Comparison of ENCODE assay signal across 17 mouse cellular contexts in genomic region chr1:88403378-88403777, GRCm38 (mm10). TPM values are rescaled to one million over a fixed set of nuclear protein-coding genes. Genes with fewer than 3 reads are reported as not detected.
"Had no signal": no experiment of that assay in that cellular context is flagged by ENCODE, and none has a peak within 500 bp of the region (broad histone marks: within the 10 kb centered on the region; RNA-seq: fewer than 3 reads in every experiment).

No protein-coding gene starts in this region.

- H3K36me3 ChIP-seq: intestine, embryonic 15.5 days; limb, embryonic 13.5 days; midbrain, embryonic 15.5 days; neural tube, embryonic 12.5 days had no signal

- H3K27me3 ChIP-seq: intestine, embryonic 15.5 days; midbrain, embryonic 15.5 days; neural tube, embryonic 12.5 days had no signal

- H3K4me1 ChIP-seq: midbrain, embryonic 15.5 days had no signal

- H3K4me3 ChIP-seq: intestine, embryonic 15.5 days; limb, embryonic 13.5 days; midbrain, embryonic 15.5 days; neural tube, embryonic 12.5 days had no signal

- H3K4me2 ChIP-seq: intestine, embryonic 15.5 days; limb, embryonic 13.5 days; midbrain, embryonic 11.5 days; midbrain, embryonic 15.5 days; neural tube, embryonic 12.5 days had no signal

- H3K9me3 ChIP-seq: intestine, embryonic 15.5 days; limb, embryonic 13.5 days; midbrain, embryonic 15.5 days; neural tube, embryonic 12.5 days had no signal

- H3K9ac ChIP-seq: intestine, embryonic 15.5 days; limb, embryonic 13.5 days; liver, embryonic 14.5 days; midbrain, embryonic 15.5 days; neural tube, embryonic 12.5 days had no signal

- DNase-seq: layer of hippocampus, postnatal 36 days; left cerebral cortex, postnatal 4 days; lung, adult 18-20 months; lung, postnatal 4 days; retina, postnatal 1 day; right cerebral cortex, postnatal 4 days; spleen, adult 18-20 months; thymus, adult 2 months; thymus, postnatal 25 days had no signal

- H3K27ac ChIP-seq: intestine, embryonic 15.5 days; limb, embryonic 13.5 days; liver, embryonic 14.5 days; midbrain, embryonic 15.5 days; neural tube, embryonic 12.5 days had no signal

- ATAC-seq: intestine, embryonic 15.5 days; lung, postnatal 0 days; midbrain, embryonic 15.5 days had no signal

RNA-seq across cellular contexts. Expression of gene Spp2, which starts 3.4 kb away (rescaled TPM):
- polyA plus RNA-seq: limb, embryonic 13.5 days; lung, postnatal 0 days; midbrain, embryonic 11.5 days; neural tube, embryonic 12.5 days; urinary bladder, adult 2 months had no signal
